Mouse (Mus musculus) erythroblast, embryonic 14.5 days (primary cell): ENCODE data around the gene Ccdc71. TPM values are rescaled to one million over a fixed set of nuclear protein-coding genes. Genes with fewer than 3 reads are reported as not detected.

ENCODE experiments used
- H3K27me3 ChIP-seq: 2 replicates; pipeline ENCODE4 v1.6.1; 2012; ENCODE audit warnings: inconsistent platforms; ENCODE audit not compliant: control insufficient read depth
- H3K36me3 ChIP-seq: 2 replicates; pipeline ENCODE4 v1.6.1; 2012; ENCODE audit warnings: mild to moderate bottlenecking, inconsistent platforms; ENCODE audit not compliant: control insufficient read depth
- H3K4me1 ChIP-seq: 2 replicates; pipeline ENCODE4 v1.6.1; 2012; ENCODE audit warnings: inconsistent platforms; ENCODE audit not compliant: control insufficient read depth
- H3K4me3 ChIP-seq: replicated peaks from 2 replicates; pipeline ENCODE3; 2012; ENCODE audit warnings: moderate library complexity, mild to moderate bottlenecking, inconsistent platforms
- H3K9me3 ChIP-seq: 2 replicates; pipeline ENCODE4 v1.6.1; 2012; ENCODE audit warnings: low read length, inconsistent platforms, mixed read lengths; ENCODE audit not compliant: control insufficient read depth
- GATA1 ChIP-seq: IDR thresholded peaks from 2 replicates; pipeline ENCODE4 v1.6.1; 2012; ENCODE audit warnings: low read length, inconsistent platforms, mixed read lengths
- TAL1 ChIP-seq: IDR thresholded peaks from 3 replicates; pipeline ENCODE4 v1.6.1; 2012; ENCODE audit warnings: low read length, inconsistent platforms, mixed read lengths
- polyA plus RNA-seq: library from polyadenylated mRNA; stranded (reverse); fragments of >175 nt; gene quantifications from 2 replicates; pipeline ENCODE4 v1.2.3, GENCODE M21; 2012

The Ccdc71 gene
- polyA plus RNA-seq, 1 experiment: 1.1 TPM

DNA sequence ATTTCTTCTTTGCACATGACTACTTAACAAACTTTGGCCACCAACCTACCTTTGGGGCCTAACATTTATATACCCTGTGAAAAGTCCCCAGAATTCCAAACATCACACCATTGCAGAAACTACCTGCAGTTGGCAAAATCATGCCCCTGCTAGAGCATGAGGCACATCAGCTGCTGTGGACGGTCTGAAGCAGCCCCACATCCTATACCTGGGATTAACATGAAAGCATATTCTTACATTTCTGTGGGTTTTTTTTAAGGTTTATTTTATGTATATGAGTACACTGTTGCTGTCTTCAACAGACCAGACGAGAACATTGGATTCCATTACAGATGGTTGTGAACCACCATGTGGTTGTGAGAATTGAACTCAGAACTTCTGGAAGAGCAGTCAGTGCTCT is 5.9 kb downstream of the Ccdc71 start:
- TF ChIP-seq TAL1: no peak
- TF ChIP-seq GATA1: no peak
- Histone ChIP-seq H3K9me3 (no peaks in the 10 kb centered on the region), H3K4me1 (peaks cover 13% of the 10 kb centered on the region), H3K27me3 (no peaks in the 10 kb centered on the region), H3K4me3 (no peak overlapping the region), H3K36me3 (peaks cover 45% of the 10 kb centered on the region)

DNA sequence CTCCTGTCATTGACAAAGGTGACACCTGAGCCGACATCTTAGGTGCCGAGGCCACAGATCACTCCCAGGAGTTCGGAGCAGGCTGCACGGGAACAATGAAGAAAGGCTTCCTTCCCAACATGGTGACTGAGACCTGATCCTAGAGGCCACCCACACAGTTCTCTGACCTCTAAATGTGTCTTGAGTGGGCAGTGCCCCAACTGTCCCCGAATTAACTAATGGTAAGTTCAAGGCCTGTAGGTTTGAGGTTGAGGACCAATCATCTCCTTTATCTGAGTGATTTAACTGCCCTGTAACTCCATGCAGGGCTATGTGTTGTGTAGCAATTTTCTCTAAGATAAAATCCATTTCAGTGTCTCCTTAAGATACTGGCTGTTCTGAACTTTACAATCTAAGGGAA is 9.1 kb downstream of the Ccdc71 start:
- Histone ChIP-seq H3K27me3 (0 out of 2 replicates have a peak, but pooled peaks cover 2% of the 10 kb centered on the region), H3K4me1 (no peaks in the 10 kb centered on the region), H3K36me3 (peaks cover 19% of the 10 kb centered on the region), H3K4me3 (no peak overlapping the region), H3K9me3 (no peaks in the 10 kb centered on the region)
- TF ChIP-seq TAL1 (no peak), GATA1 (no peak)

DNA sequence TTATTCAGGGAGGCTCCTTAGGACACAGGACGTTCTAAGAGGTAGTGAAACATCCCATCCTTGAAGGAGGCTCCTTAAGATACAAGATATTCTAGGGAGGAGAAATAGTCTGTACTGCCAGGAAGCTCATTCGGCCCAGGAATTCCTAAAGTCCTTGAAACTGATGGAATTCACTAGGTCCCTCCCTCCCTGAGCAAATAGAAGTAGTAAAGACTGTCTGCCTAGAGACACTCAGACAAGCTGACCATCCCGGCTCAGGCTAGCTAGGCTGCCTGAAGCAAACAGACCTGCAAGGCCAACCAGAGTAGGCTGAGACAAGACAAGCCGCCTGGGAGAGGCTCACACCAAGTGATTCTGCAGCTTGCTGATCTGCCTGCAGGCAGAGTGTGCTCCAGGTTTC is 9.5 kb downstream of the Ccdc71 start:
- TF ChIP-seq TAL1: no peak
- TF ChIP-seq GATA1: no peak
- Histone ChIP-seq H3K4me1 (no peaks in the 10 kb centered on the region), H3K4me3 (no peak overlapping the region), H3K27me3 (0 out of 2 replicates have a peak, but pooled peaks cover 2% of the 10 kb centered on the region), H3K36me3 (peaks cover 15% of the 10 kb centered on the region), H3K9me3 (no peaks in the 10 kb centered on the region)

DNA sequence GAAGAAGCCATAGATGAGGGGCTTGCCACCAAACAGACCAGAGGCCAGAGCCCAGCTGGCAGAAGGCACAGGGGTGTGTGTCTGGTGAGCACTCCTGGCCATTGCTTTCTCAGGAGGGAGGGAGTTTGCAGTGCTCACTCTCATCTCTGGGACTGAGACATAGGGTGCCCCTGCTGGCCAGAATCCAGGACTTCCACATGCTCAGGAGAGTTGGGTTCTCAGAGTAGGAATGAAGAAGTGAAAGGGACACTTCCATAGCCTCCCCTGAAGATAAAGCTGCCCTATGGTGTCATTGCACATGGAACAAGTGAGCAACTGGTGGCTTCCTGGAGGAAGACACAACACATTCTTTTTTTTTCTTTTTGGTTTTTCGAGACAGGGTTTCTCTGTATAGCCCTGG is 14.2 kb downstream of the Ccdc71 start:
- Histone ChIP-seq H3K36me3 (no peaks in the 10 kb centered on the region), H3K4me1 (peaks cover 7% of the 10 kb centered on the region), H3K9me3 (no peaks in the 10 kb centered on the region), H3K4me3 (no peak overlapping the region), H3K27me3 (peaks cover 21% of the 10 kb centered on the region)
- TF ChIP-seq GATA1 (no peak), TAL1 (no peak)

DNA sequence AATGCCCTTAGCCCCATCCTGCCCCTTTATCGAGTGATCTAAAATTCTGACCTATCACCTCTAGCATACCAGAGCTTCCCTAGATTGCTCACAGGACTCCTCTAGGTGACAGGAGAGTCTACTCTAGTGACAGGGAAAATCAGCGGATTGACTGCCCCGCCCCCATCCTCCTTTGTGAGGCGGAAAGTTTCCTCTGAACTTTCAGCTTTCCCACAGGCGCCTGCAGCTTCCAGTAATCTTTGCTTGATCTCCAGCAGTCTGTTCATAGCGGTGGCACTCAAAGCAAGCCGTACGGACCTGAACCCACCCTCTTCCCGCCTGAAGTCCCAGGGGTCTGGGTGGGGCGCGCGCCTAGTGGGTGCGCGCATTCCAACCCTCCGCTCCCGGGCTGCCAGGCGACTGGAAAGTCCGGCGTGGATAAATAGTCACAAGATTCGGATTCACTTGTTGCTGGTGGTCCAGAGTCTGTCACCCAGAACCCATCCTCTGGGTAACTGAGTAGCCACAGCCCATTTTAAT is 18.4 kb downstream of the Ccdc71 start:
- Histone ChIP-seq H3K9me3 (no peaks in the 10 kb centered on the region), H3K27me3 (peaks cover 25% of the 10 kb centered on the region)
- no peak for TF ChIP-seq GATA1
- TF ChIP-seq TAL1: no peak

DNA sequence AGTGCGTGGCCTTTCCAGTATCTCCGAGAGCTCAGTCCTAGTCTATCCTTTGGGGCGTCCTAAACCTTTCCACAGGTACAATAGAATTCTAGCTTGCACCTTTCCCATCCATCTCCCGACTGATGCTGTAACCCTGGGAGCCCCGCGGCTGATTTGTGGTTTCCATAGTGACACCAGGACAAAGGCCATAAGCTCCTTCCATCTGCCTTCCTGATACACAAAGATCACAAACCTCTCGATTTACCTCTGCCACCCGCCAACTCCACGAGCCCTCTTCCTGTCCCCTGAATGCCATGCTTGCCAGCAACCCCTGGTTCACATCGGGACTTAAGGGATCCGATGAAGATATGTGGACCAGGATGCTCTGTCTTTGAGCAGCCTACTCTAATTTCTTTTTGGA is 18.9 kb downstream of the Ccdc71 start:
- TF ChIP-seq TAL1 (no peak), GATA1 (no peak)
- H3K36me3 ChIP-seq: peaks cover 8% of the 10 kb centered on the region; the same call in 1 of the 2 replicates

More for the DNA sequence above, 18.4 kb downstream of the Ccdc71 start:
- Histone ChIP-seq H3K4me1 (peaks cover 17% of the 10 kb centered on the region), H3K36me3 (peaks cover 5% of the 10 kb centered on the region; the same call in 1 of the 2 replicates), H3K4me3 (peak overlapping the region; percentile 40)

DNA sequence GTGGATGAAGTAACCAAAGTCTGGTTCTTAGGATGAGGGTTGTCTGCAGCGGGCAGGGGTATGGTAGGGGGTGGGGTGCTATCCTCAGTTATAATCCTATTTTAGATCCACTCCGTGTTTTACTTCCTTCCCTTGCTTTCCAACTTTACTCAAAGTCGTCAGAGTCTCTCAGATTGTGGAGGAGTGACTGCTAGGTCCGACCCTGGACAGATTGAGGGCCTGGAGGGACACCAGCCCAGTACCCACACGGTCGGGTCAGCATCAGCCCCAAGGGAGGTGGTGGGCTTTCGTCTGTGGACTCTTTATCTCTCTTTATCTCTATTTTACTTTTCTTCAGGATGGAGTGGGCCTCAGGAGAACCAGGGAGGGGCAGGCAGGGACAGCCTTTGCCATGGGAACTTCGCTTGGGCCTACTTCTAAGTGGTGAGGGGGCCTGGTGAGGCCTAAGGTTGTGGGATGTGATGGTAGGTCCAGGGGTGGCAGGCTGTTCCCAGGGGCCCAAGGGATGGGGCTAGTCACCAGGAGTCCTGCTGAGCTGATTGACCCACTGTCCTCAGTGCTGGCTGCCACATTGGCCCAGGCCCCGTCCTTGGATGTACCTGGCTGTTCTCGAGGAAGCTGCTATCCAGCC is 19.5 kb downstream of the Ccdc71 start, which contains the start of gene Lamb2:
Gene Lamb2 (plus strand): TSS at position 16 of the 631 bp plus-strand sequence.
- H3K4me1 ChIP-seq: peaks cover 17% of the 10 kb centered on the region
- no peaks in the 10 kb centered on the region for H3K9me3 ChIP-seq
- no peak for TF ChIP-seq TAL1
- no peak for TF ChIP-seq GATA1
- peaks cover 25% of the 10 kb centered on the region for H3K27me3 ChIP-seq
- peaks cover 8% of the 10 kb centered on the region; the same call in 1 of the 2 replicates for H3K36me3 ChIP-seq
- peak within 1 kb of the TSS; percentile 40 for H3K4me3 ChIP-seq

More for the DNA sequence above, 18.9 kb downstream of the Ccdc71 start:
- Histone ChIP-seq H3K9me3 (no peaks in the 10 kb centered on the region), H3K27me3 (peaks cover 25% of the 10 kb centered on the region), H3K4me3 (no peak overlapping the region), H3K4me1 (peaks cover 17% of the 10 kb centered on the region)

DNA sequence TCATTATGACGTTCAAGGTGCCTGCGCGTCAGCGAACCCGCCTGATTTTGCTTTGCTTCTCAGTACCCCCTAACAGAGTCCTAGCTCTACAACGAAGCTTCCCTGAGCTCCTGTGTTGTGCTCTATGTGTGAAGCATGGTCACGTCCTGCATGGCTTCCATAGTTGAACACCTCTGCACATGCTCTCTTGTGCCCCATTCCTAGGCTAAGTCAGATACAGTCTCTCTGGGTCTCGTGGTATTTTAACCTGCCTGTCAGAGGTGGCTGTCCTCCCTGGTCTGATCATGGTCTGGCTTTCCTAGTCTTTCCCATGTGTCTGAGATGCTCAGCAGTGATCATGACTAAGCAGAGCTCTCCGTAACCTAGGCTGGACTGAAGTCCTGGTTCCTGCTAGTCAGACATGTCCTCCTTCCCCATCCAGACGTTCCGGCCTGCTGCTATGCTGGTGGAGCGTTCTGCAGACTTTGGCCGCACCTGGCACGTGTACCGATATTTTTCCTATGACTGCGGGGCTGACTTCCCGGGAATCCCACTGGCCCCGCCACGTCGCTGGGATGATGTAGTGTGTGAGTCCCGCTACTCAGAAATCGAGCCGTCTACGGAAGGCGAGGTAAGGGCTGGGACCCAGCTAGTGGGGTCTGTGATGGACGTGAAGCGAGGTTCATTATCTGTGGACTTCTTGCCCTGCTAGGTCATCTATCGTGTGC is 20.6 kb downstream of the Ccdc71 start:
- Histone ChIP-seq H3K4me3 (no peak overlapping the region), H3K9me3 (no peaks in the 10 kb centered on the region), H3K27me3 (peaks cover 25% of the 10 kb centered on the region), H3K4me1 (peaks cover 17% of the 10 kb centered on the region), H3K36me3 (peaks cover 12% of the 10 kb centered on the region; the same call in 1 of the 2 replicates)
- TF ChIP-seq TAL1: no peak
- no peak for TF ChIP-seq GATA1

DNA sequence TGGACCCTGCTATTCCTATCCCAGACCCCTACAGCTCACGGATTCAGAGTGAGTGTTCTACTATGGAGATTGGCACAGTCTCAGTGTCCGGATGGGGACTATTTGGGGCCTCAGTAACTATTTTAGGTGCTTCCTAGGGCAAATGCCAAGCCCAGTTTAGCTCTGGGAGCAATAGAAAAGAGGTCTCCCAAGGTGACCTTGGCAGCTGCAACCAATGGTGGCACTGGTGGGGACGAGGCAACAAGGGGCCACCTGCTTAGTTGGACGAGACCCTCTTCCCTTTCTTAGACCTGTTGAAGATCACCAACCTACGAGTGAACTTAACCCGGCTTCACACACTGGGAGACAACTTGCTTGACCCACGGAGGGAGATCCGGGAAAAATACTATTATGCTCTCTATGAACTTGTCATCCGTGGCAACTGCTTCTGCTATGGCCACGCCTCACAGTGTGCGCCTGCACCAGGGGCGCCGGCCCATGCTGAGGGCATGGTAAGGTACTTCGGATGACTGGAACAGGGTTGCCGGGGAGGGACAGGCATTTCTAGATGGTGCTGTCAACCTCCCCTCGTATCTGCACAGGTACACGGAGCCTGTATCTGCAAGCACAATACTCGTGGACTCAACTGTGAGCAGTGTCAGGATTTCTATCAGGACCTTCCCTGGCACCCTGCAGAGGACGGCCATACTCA is 21.3 kb downstream of the Ccdc71 start:
- peaks cover 13% of the 10 kb centered on the region; the same call in 1 of the 2 replicates for H3K36me3 ChIP-seq
- peaks cover 25% of the 10 kb centered on the region for H3K27me3 ChIP-seq
- H3K4me1 ChIP-seq: peaks cover 17% of the 10 kb centered on the region
- H3K9me3 ChIP-seq: no peaks in the 10 kb centered on the region
- TF ChIP-seq TAL1 (no peak), GATA1 (no peak)
- no peak overlapping the region for H3K4me3 ChIP-seq
